Mouse (Mus musculus): ENCODE data around the gene Apol8. TPM values are rescaled to one million over a fixed set of nuclear protein-coding genes. Genes with fewer than 3 reads are reported as not detected.

Gene Apol8
- polyA plus RNA-seq, 1 experiment from 2014 or later = 0.11 TPM

GRCm38 (mm10) chr15:77761561-77762380 is 5.0 kb upstream of the Apol8 start:
- no peak for ATAC-seq
- no peak overlapping the region for H3K9ac ChIP-seq (ENCODE audit: low read depth, low read length)
- H3K27ac ChIP-seq (ENCODE audit: low read length) = no peak overlapping the region
- H3K9me3 ChIP-seq (replicated peaks; ENCODE audit: control insufficient read depth, low read length, poor library complexity, severe bottlenecking) = no peaks in the 10 kb centered on the region
- 77% methylated on average over 22 of the region's 22 CpGs for WGBS
- peaks cover 23% of the 10 kb centered on the region for H3K36me3 ChIP-seq (ENCODE audit: control insufficient read depth, insufficient read depth, low read length)
- no peaks in the 10 kb centered on the region for H3K4me1 ChIP-seq (ENCODE audit: control insufficient read depth, insufficient read depth, low read length)
- no peak overlapping the region for H3K4me3 ChIP-seq (ENCODE audit: low read depth, low read length)
- no peaks in the 10 kb centered on the region for H3K27me3 ChIP-seq (ENCODE audit: control insufficient read depth, insufficient read depth, low read depth, low read length)
- no peak overlapping the region for H3K4me2 ChIP-seq (ENCODE audit: low read length)

- no peak for ATAC-seq
- Histone ChIP-seq H3K4me2 (ENCODE audit: low read length) (no peak overlapping the region), H3K9me3 (replicated peaks; ENCODE audit: control insufficient read depth, low read length, poor library complexity, severe bottlenecking) (no peaks in the 10 kb centered on the region), H3K27ac (ENCODE audit: low read length) (no peak overlapping the region), H3K4me3 (ENCODE audit: low read depth, low read length) (no peak overlapping the region), H3K36me3 (ENCODE audit: control insufficient read depth, insufficient read depth, low read length) (peaks cover 19% of the 10 kb centered on the region), H3K9ac (ENCODE audit: low read depth, low read length) (no peak overlapping the region), H3K27me3 (ENCODE audit: control insufficient read depth, insufficient read depth, low read depth, low read length) (no peaks in the 10 kb centered on the region), H3K4me1 (ENCODE audit: control insufficient read depth, insufficient read depth, low read length) (no peaks in the 10 kb centered on the region)
- 98% methylated on average over 7 of the region's 7 CpGs for WGBS
Observed at GRCm38 (mm10) chr15:77761083-77761482, 4.3 kb upstream of the Apol8 start.

GRCm38 (mm10) chr15:77760037-77760436 is 3.2 kb upstream of the Apol8 start:
- Histone ChIP-seq H3K36me3 (ENCODE audit: control insufficient read depth, insufficient read depth, low read length) (peaks cover 17% of the 10 kb centered on the region), H3K9me3 (replicated peaks; ENCODE audit: control insufficient read depth, low read length, poor library complexity, severe bottlenecking) (no peaks in the 10 kb centered on the region), H3K9ac (ENCODE audit: low read depth, low read length) (no peak overlapping the region), H3K27ac (ENCODE audit: low read length) (no peak overlapping the region), H3K4me1 (ENCODE audit: control insufficient read depth, insufficient read depth, low read length) (no peaks in the 10 kb centered on the region), H3K27me3 (ENCODE audit: control insufficient read depth, insufficient read depth, low read depth, low read length) (no peaks in the 10 kb centered on the region), H3K4me3 (ENCODE audit: low read depth, low read length) (no peak overlapping the region), H3K4me2 (ENCODE audit: low read length) (no peak overlapping the region)
- no peak for ATAC-seq
- 92% methylated on average over 6 of the region's 16 CpGs for WGBS

GRCm38 (mm10) chr15:77757586-77758226 is 903 bp upstream of the Apol8 start:
- Histone ChIP-seq H3K36me3 (ENCODE audit: control insufficient read depth, insufficient read depth, low read length) (peaks cover 3% of the 10 kb centered on the region; the same call in 1 of the 2 replicates), H3K4me3 (ENCODE audit: low read depth, low read length) (no peak overlapping the region), H3K27me3 (ENCODE audit: control insufficient read depth, insufficient read depth, low read depth, low read length) (no peaks in the 10 kb centered on the region), H3K9ac (ENCODE audit: low read depth, low read length) (no peak overlapping the region), H3K4me2 (ENCODE audit: low read length) (no peak overlapping the region), H3K27ac (ENCODE audit: low read length) (no peak overlapping the region), H3K9me3 (replicated peaks; ENCODE audit: control insufficient read depth, low read length, poor library complexity, severe bottlenecking) (no peaks in the 10 kb centered on the region), H3K4me1 (ENCODE audit: control insufficient read depth, insufficient read depth, low read length) (no peaks in the 10 kb centered on the region)
- no peak for ATAC-seq
- WGBS = 83% methylated on average over 4 of the region's 4 CpGs

- Histone ChIP-seq H3K36me3 (ENCODE audit: control insufficient read depth, insufficient read depth, low read length) (no peaks in the 10 kb centered on the region; the same call in 1 of the 2 replicates), H3K27me3 (ENCODE audit: control insufficient read depth, insufficient read depth, low read depth, low read length) (no peaks in the 10 kb centered on the region), H3K9ac (ENCODE audit: low read depth, low read length) (no peak overlapping the region), H3K27ac (ENCODE audit: low read length) (no peak overlapping the region), H3K9me3 (replicated peaks; ENCODE audit: control insufficient read depth, low read length, poor library complexity, severe bottlenecking) (no peaks in the 10 kb centered on the region), H3K4me3 (ENCODE audit: low read depth, low read length) (no peak overlapping the region), H3K4me1 (ENCODE audit: control insufficient read depth, insufficient read depth, low read length) (peaks cover 3% of the 10 kb centered on the region; the same call in 1 of the 2 replicates), H3K4me2 (ENCODE audit: low read length) (no peak overlapping the region)
- ATAC-seq = no peak
- 63% methylated on average over 2 of the region's 2 CpGs for WGBS
Observed at GRCm38 (mm10) chr15:77756081-77756480, 722 bp downstream of the Apol8 start.

- 55% methylated on average over 2 of the region's 2 CpGs for WGBS
- no peaks in the 10 kb centered on the region for H3K36me3 ChIP-seq (ENCODE audit: control insufficient read depth, insufficient read depth, low read length)
- no peak for ATAC-seq
- no peak overlapping the region for H3K4me3 ChIP-seq (ENCODE audit: low read depth, low read length)
- H3K27me3 ChIP-seq (ENCODE audit: control insufficient read depth, insufficient read depth, low read depth, low read length) = no peaks in the 10 kb centered on the region
- H3K9me3 ChIP-seq (replicated peaks; ENCODE audit: control insufficient read depth, low read length, poor library complexity, severe bottlenecking) = no peaks in the 10 kb centered on the region
- no peak overlapping the region for H3K4me2 ChIP-seq (ENCODE audit: low read length)
- H3K4me1 ChIP-seq (ENCODE audit: control insufficient read depth, insufficient read depth, low read length) = peaks cover 3% of the 10 kb centered on the region; the same call in 1 of the 2 replicates
- no peak overlapping the region for H3K9ac ChIP-seq (ENCODE audit: low read depth, low read length)
- H3K27ac ChIP-seq (ENCODE audit: low read length) = no peak overlapping the region
Observed at GRCm38 (mm10) chr15:77755132-77755531, 1.7 kb downstream of the Apol8 start.

GRCm38 (mm10) chr15:77752443-77752842 is 4.4 kb downstream of the Apol8 start:
- Histone ChIP-seq H3K4me1 (ENCODE audit: control insufficient read depth, insufficient read depth, low read length) (peaks cover 3% of the 10 kb centered on the region; the same call in 1 of the 2 replicates), H3K9me3 (replicated peaks; ENCODE audit: control insufficient read depth, low read length, poor library complexity, severe bottlenecking) (no peaks in the 10 kb centered on the region), H3K4me3 (ENCODE audit: low read depth, low read length) (no peak overlapping the region), H3K27ac (ENCODE audit: low read length) (no peak overlapping the region), H3K27me3 (ENCODE audit: control insufficient read depth, insufficient read depth, low read depth, low read length) (no peaks in the 10 kb centered on the region), H3K9ac (ENCODE audit: low read depth, low read length) (no peak overlapping the region), H3K4me2 (ENCODE audit: low read length) (no peak overlapping the region), H3K36me3 (ENCODE audit: control insufficient read depth, insufficient read depth, low read length) (no peaks in the 10 kb centered on the region)
- no peak for ATAC-seq
- 56% methylated on average over 11 of the region's 11 CpGs for WGBS

- H3K9ac ChIP-seq (ENCODE audit: low read depth, low read length) = no peak overlapping the region
- H3K9me3 ChIP-seq (replicated peaks; ENCODE audit: control insufficient read depth, low read length, poor library complexity, severe bottlenecking) = no peaks in the 10 kb centered on the region
- WGBS = 30% methylated on average over 1 of the region's 1 CpGs
- no peak overlapping the region for H3K4me2 ChIP-seq (ENCODE audit: low read length)
- no peaks in the 10 kb centered on the region for H3K27me3 ChIP-seq (ENCODE audit: control insufficient read depth, insufficient read depth, low read depth, low read length)
- H3K4me3 ChIP-seq (ENCODE audit: low read depth, low read length) = no peak overlapping the region
- no peak for ATAC-seq
- no peaks in the 10 kb centered on the region for H3K36me3 ChIP-seq (ENCODE audit: control insufficient read depth, insufficient read depth, low read length)
- H3K4me1 ChIP-seq (ENCODE audit: control insufficient read depth, insufficient read depth, low read length) = peaks cover 3% of the 10 kb centered on the region; the same call in 1 of the 2 replicates
- no peak overlapping the region for H3K27ac ChIP-seq (ENCODE audit: low read length)
Observed at GRCm38 (mm10) chr15:77750461-77750860, 6.3 kb downstream of the Apol8 start.

GRCm38 (mm10) chr15:77749717-77750116 is 7.1 kb downstream of the Apol8 start:
- H3K27ac ChIP-seq (ENCODE audit: low read length) = no peak overlapping the region
- H3K4me1 ChIP-seq (ENCODE audit: control insufficient read depth, insufficient read depth, low read length) = peaks cover 3% of the 10 kb centered on the region; the same call in 1 of the 2 replicates
- 90% methylated on average over 10 of the region's 10 CpGs for WGBS
- no peaks in the 10 kb centered on the region for H3K36me3 ChIP-seq (ENCODE audit: control insufficient read depth, insufficient read depth, low read length)
- no peak overlapping the region for H3K9ac ChIP-seq (ENCODE audit: low read depth, low read length)
- H3K4me2 ChIP-seq (ENCODE audit: low read length) = no peak overlapping the region
- no peaks in the 10 kb centered on the region for H3K9me3 ChIP-seq (replicated peaks; ENCODE audit: control insufficient read depth, low read length, poor library complexity, severe bottlenecking)
- ATAC-seq = no peak
- H3K4me3 ChIP-seq (ENCODE audit: low read depth, low read length) = no peak overlapping the region
- H3K27me3 ChIP-seq (ENCODE audit: control insufficient read depth, insufficient read depth, low read depth, low read length) = no peaks in the 10 kb centered on the region
